In the genomic region with DNA sequence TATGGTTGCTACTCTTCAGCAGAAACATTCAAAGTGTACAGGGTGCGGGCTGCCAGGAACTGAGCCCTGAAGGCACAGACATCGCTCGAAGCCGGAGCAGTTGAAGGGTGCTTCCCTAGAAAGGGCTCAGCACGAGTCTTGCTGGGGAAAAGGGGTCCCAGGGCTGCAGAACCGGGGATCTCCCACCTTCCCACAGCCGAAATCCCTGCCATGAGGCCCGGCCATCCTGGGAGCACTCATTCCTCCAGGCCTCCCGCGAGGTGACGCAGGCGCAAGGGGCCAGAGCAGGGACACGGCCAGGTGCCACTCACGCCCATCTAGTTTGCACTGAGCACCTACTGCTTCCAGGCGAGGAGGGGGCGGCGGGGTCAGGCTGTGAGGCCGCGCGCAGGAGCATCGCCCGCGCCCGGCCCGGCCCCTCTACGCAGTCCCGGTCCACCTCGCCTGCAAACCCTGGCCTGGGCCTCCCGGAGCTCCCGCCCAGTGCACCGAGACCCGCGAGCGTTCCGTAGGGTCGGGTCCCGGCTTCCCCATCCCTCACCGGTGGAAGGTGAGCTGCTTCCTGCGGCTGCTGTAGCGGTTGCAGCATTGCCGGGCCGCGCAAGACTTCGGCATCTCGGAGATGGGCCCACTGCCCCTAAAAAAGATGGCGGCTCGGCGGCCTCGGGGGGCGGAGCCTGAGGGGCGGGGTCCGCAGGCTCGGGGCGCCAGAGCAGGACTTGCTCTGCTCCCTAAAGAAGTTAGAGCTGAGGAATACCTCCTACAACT, we compare ENCODE assay signal across 8 mouse cellular contexts. TPM values are rescaled to one million over a fixed set of nuclear protein-coding genes. Genes with fewer than 3 reads are reported as not detected.
A peak's percentile ranks its signal among the peaks of the same experiment; 100 is the strongest.
DNase-seq lines count a peak whose midpoint lies in the region; ATAC-seq lines count a peak whose summit lies in the region.

A gene (minus strand): TSS at position 656 of the 768 bp plus-strand sequence.

- no peaks in the 10 kb centered on the region for H3K27me3 ChIP-seq in hindbrain, embryonic 16.5 days (replicated peaks; ENCODE audit: control insufficient read depth, insufficient read depth, low read length)
- no peaks in the 10 kb centered on the region for H3K27me3 ChIP-seq in megakaryocyte, embryonic 14.5 days (replicated peaks)

- peaks cover 13% of the 10 kb centered on the region for H3K4me1 ChIP-seq in hindbrain, embryonic 16.5 days (ENCODE audit: control insufficient read depth, insufficient read depth, low read depth, low read length)
- H3K4me1 ChIP-seq in megakaryocyte, embryonic 14.5 days = peaks cover 57% of the 10 kb centered on the region

- ATAC-seq in hindbrain, embryonic 16.5 days = peak; percentile 81

- H3K9me3 ChIP-seq in hindbrain, embryonic 16.5 days (ENCODE audit: control insufficient read depth, low read length) = no peaks in the 10 kb centered on the region
- no peaks in the 10 kb centered on the region for H3K9me3 ChIP-seq in megakaryocyte, embryonic 14.5 days

- H3K36me3 ChIP-seq in hindbrain, embryonic 16.5 days (ENCODE audit: control insufficient read depth, insufficient read depth, low read length) = peaks cover 21% of the 10 kb centered on the region
- peaks cover 64% of the 10 kb centered on the region for H3K36me3 ChIP-seq in megakaryocyte, embryonic 14.5 days (replicated peaks; ENCODE audit: low read length)

- peak within 1 kb of the TSS; percentile 64 for H3K4me3 ChIP-seq in hindbrain, embryonic 16.5 days (ENCODE audit: low read length)
- H3K4me3 ChIP-seq in megakaryocyte, embryonic 14.5 days (replicated peaks) = peak within 1 kb of the TSS; percentile 100

- H3K4me2 ChIP-seq in hindbrain, embryonic 16.5 days (ENCODE audit: low read length) = peak within 1 kb of the TSS; percentile 60

- under 1% methylated on average over 54 of the region's 54 CpGs for WGBS in hindbrain, embryonic 16.5 days

- intact Hi-C loops in left cerebral cortex, postnatal 10 days (cut with DNase I) = no loop called here

- H3K27ac ChIP-seq in hindbrain, embryonic 16.5 days (ENCODE audit: low read depth, low read length) = peak within 1 kb of the TSS; percentile 83

- peak within 1 kb of the TSS; percentile 91 for H3K9ac ChIP-seq in hindbrain, embryonic 16.5 days (ENCODE audit: low read depth, low read length)

- peak; percentile 80 for DNase-seq in T-cell, adult 2 months (ENCODE audit: low spot score)
- DNase-seq in cerebellum, postnatal 14 days = peak; percentile 86 to 90
- peak; percentile 63 to 70 for DNase-seq in gastrocnemius, adult 8-10 months (ENCODE audit: low spot score in 2 of 2)
- DNase-seq in left cerebral cortex, postnatal 10 days (ENCODE audit: extremely low spot score in 1 of 2, low spot score in 2 of 2) = peak in 1 of 2 experiments; percentile 89
- DNase-seq in right cerebral cortex, postnatal 10 days (ENCODE audit: low spot score in 2 of 2) = peak; percentile 85 to 87
- peak; percentile 80 to 82 for DNase-seq in urinary bladder, postnatal 4 days (ENCODE audit: low spot score in 2 of 2)

RNA-seq across cellular contexts. Expression of the gene that starts here (rescaled TPM):
- total RNA-seq in gastrocnemius, adult 8-10 months (2022) = 10 to 100 TPM; 30.4 to 33.6 (median 32.1) TPM
- 35.4 and 35.7 TPM in 2 replicates for polyA plus RNA-seq in hindbrain, embryonic 16.5 days (2015; fragmentation: Nextera tagmentation; extraction: Ambion mirVana)
- 10 to 100 TPM; 18.8 to 21.2 TPM for total RNA-seq in left cerebral cortex, postnatal 10 days (2021)
- polyA plus RNA-seq in megakaryocyte, embryonic 14.5 days (2012; ENCODE audit: insufficient read depth, low replicate concordance) = 27.3 and 48.0 TPM in 2 replicates
